Mouse (Mus musculus): ENCODE results near the gene Srprb.
"Not testable (repeated sequence)": the region's sequence is repeated elsewhere in the genome, so short reads cannot be mapped to it uniquely, and the experiment has no call there.

The Srprb gene

GRCm38 (mm10) chr9:103212654-103213420, 10.9 kb upstream of the Srprb start:
- DNase-seq (ENCODE audit: low read depth, low spot score) = no peak

DNA sequence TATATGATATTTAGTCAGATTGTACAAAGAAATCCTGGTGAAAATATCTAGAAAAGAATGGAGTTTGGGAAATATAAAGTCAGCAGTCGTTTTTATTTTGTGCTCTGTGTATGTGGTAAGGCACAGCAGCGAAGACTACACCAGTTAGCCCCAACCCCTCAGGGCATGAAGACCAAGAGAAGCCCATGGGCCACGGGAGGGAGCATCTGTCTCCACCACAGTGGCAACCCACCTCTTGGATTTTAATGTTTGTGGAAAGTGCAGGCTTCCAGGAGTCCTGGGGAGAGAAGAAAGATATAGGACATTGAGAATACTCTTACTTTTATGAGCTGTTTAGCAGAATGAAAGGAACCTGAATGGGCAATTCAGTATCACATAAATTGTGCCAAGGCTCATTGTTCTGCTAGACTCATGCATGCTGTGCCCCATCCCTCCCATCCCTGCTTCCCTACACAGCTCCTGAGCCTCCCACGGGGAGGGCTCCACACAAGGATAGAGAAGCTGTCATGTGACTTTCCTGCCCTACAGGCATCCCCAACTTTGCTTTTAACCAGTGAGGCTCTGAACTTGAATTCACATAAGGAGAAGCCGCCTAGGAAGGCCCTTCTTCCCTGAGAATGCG, 7.0 kb upstream of the Srprb start:
- no peak for DNase-seq (ENCODE audit: low read depth, low spot score)

DNA sequence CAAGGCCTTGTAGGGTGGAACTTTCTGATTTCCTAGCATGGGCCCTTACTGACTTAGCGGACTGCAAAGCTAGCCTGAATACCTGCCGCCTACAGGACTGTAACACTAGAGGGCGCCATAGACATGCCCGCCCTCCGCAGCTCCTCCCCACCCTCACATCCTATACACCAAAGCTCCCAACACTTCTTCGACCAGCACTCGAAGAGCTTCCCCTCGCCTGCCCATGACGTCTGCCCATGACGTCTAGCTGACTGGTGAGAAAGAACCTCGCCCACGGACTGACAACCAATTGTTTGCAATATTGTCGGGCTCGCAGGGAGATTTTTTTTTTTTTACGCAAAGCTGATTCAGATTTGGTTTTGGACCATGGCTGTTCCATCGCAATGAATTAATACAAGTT, 5.9 kb upstream of the Srprb start:
- DNase-seq (ENCODE audit: low read depth, low spot score) = no peak

DNA sequence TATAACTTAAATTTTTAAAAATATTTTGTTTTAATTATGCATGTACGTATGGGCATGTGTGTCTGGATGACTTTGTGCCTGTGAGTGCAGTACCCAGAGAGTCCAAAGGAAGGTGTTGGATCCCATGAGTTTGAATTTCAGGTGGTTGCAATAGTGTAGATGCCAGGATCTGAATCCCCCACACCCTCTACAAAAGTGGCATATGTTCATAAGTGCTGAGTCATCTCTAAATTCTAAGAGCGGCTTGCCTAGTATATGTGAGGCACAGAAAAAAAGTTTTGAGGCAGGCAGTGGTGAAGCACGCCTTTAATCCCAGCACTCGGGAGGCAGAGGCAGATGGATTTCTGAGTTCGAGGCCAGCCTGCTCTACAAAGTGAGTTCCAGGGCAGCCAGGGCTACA, 3.8 kb upstream of the Srprb start:
- no peak for DNase-seq (ENCODE audit: low read depth, low spot score)

- no peak for DNase-seq (ENCODE audit: low read depth, low spot score)
These were observed 13.5 kb downstream of the Srprb start for GRCm38 (mm10) chr9:103188416-103188815.

GRCm38 (mm10) chr9:103186747-103187146, 15.2 kb downstream of the Srprb start:
- no peak for DNase-seq (ENCODE audit: low read depth, low spot score)

DNA sequence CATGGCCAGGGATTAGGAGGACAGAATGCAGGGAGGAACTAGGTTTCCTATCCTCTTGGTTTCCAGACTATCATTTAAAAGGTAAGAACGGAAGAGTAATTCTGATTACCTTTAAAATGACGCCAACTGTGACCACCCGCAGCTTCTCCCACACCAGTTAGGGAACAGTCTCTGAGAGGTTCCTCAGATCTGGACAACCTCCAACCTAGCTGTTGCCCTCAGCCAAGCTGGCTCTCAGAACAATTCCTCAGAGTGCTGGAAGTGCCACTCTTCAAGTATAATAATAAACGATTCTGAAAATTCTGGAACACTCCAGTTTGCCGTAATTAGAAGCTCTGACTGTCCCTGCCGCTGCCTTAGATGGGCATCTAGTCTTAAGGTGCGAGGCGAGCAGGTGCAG, 16.0 kb downstream of the Srprb start:
- no peak for DNase-seq (ENCODE audit: low read depth, low spot score)

GRCm38 (mm10) chr9:103184855-103185254, 17.1 kb downstream of the Srprb start:
- no peak for DNase-seq (ENCODE audit: low read depth, low spot score)

GRCm38 (mm10) chr9:103181886-103182285, 20.1 kb downstream of the Srprb start:
- DNase-seq (ENCODE audit: low read depth, low spot score) = no peak

DNA sequence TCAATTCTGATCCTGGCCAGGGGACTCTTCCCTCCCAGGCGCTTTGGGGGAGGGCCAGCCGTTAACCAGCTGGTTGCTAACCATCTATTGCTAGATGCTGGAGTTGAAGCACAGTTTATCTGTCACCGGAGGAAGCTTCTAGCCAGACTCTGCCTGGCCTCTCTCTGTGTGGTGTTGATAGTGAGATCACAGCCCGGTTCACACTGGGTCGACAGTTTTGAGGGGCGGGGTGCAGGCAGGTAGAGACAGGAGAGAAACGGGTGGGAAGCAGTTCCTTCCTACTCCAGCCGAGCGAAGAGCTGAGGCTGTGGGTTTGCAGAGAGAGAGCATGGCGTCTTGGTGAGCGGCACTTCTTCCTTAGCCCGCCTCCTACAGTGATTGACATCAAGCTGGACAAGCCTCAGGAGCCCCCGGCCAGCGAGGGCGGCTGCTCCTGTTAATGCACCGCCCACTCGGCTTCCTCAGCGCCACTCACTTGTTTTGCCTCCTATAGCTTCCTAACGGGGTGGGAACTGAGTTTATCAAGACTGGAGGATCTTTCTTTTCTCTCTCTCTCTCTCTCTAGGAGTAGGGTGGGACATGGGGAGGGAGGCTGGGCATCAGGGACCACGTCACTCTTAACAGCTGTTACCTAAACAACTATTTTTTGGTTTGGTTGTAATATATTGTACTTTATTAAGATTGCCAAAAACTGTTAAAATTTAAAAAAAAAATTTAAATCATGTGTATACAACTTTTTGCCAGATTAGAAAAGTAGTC, 21.0 kb downstream of the Srprb start:
- DNase-seq (ENCODE audit: low read depth, low spot score) = no peak

- DNase-seq (ENCODE audit: low read depth, low spot score) = no peak
These were observed 21.6 kb downstream of the Srprb start for GRCm38 (mm10) chr9:103180303-103180702.

DNA sequence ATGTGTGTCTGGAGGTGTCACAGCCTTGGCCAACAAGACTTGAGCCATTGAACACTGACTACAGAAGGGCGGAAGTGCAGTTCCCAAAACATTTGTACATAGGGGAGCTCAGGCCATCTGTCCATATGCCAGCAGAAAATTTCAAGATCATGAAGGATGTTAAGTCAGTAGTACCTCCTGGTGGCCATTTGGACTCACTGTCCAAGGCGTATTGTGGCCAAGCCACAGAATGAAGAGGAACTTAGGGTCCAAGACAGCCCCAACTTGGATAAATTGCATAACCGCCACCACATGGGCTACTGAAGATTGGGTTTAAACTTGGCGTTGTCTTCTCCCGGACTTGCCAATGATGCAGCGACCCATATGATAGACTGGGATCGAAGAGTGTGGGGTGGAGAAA, 26.2 kb downstream of the Srprb start:
- DNase-seq (ENCODE audit: low read depth, low spot score) = no peak

DNA sequence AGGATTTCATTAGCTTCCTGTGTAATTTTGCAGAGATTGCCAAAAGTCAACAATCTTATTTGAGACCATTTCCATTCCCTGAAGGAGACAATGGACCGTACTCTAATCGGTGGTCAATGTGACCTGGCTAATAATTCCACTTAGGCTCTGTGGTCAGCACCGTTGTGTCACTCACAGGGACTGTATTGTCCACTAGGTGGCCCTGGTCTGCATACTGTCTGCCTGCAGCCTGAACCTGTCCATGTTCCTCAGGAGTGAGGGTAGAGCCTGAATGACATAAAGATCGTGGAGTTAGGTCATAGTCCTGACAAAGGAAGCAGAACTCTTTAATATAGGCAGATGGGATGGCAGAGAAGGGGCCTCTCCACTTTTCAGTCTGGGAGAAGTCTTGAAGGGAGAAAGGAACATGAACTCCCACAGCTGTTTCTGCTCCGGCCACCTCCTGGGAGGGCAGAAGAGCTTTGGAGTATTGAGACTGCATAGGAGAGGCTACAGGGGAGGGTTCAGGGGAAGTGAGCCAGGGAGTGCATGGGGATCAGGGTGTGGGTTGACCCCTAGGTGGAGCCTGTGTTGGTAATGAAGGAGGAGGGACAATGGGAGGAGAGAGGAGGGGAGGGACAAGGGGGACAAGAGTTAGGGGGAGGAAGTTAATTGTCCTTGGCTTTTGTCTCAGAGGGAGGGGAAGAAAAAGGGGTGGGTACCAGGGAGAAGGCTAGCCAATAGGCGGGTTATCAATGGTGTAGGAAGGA, 27.0 kb downstream of the Srprb start:
- DNase-seq (ENCODE audit: low read depth, low spot score) = no peak

DNA sequence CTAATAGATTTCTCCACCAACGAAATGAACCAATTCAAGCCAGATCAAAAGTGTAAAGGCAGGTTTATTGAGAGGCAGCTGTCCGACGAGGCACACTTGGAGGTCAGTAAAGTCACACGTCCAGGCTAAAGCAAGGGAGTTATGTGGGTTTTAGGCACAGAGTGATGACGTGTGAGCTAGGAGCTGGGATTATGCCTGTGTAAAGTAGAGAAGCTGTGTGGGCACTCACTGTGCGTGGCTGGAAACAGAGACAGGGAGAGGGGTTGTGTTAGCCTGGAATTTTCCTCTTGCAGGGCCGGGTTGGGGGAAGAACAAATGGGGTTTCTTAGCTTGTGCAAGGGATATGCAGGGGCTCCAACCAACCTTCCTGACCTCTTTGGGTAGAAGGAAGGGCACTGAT, 33.2 kb downstream of the Srprb start:
- DNase-seq (ENCODE audit: low read depth, low spot score) = no peak

- DNase-seq (ENCODE audit: low read depth, low spot score) = no peak
These were observed 33.9 kb downstream of the Srprb start for GRCm38 (mm10) chr9:103168046-103168445.

DNA sequence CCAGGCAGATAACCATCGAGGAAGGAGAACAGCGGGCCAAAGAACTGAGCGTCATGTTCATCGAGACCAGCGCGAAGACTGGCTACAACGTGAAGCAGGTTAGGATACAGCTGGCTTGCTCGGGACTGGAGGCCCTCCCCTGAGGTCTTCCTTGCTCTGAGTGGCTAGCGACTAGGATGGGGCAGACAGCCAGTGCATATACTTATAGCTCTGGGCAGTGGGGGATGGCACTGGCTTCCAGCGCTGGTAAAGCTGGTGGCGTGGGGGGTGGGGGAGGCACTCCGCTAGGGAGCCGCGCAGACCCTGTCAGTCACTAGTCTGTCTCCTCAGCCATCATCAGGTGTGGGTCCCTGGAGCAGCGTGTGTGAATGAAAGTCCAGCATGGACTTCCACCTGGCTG, 38.1 kb downstream of the Srprb start:
- DNase-seq (ENCODE audit: low read depth, low spot score) = no peak

DNA sequence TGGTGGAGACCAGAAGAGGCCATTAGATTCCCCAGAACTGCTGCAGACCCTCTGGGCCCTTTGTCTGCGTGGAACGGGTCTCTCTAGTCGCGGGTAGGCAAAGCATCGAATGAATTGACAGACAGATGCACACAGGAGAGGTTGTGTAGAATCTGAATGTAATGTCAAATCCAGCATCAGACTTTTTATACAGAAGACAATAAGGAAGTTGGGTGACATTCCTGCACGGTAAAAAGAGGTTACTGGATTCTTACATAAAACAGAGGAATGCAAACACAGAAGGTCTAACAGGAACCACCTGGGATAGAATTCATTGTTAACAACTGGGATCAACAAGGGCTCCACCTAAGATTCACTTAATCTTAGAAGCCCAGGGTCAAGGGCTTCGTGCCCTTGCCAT, 46.8 kb downstream of the Srprb start:
- DNase-seq (ENCODE audit: low read depth, low spot score) = not testable (repeated sequence)

- no peak for DNase-seq (ENCODE audit: low read depth, low spot score)
These were observed 47.4 kb downstream of the Srprb start for GRCm38 (mm10) chr9:103154568-103154967.

DNA sequence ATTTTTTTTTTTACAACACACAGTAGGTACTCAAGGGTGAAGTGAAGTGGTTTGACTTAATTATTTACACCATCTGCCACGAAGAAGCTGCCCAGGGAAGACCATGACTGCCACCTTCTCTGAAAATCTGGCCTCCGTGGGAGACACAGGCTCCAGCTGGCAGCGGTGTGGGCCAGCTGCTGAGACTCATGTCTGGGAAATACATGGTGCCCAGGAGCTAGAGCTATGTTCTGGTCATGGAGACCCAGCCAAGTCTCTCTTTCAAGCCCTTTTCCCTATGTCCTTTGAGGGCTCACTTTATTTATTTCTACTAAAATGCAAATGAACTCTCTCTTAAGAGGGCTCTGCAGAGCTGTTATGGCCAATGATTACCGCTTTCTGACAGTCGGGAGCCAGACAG, 48.7 kb downstream of the Srprb start:
- DNase-seq (ENCODE audit: low read depth, low spot score) = no peak

GRCm38 (mm10) chr9:103149074-103149799, 52.7 kb downstream of the Srprb start:
- DNase-seq (ENCODE audit: low read depth, low spot score) = no peak

GRCm38 (mm10) chr9:103147103-103147502, 54.8 kb downstream of the Srprb start:
- DNase-seq (ENCODE audit: low read depth, low spot score) = no peak
